Mouse (Mus musculus): ENCODE results near the gene Chrnb1.

Gene Chrnb1

DNA sequence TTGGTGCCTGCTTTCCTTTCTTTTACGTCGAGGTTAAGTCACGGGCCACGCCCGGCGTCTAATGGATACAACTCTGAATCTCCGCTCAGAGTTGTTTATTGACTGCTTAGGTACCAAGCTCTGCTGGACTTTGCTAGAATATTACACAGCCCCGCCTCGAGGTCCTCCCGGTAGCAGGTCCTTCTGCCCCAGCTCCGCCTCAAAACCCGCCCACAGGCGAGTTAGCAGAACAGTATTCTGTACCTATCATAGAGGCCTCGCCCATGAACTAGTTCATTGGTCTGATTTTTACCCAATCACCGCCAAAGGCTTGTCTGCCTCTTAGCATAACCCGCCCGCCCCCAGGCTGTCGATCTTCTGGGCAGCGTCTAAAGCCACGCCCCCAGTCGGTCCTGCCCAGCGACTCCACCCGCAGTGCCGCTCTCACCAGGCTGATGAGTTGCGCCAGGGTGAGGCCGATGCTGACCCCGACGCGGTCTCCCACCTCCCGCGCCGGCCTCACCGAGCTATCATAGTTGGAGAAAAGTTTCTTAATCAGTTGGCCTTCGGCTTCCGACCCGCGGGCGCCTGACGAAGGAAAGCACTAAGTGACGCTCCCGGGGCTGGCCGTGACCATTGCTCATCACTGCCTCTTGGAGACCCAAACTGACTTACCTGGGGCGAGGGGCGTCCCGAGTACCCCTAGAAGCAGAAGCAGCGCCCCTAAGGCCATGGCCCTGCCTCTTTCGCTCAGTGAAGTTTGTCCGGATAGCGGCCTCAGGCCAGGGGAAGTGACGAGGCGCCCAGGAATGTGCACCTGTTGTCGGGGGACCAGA is at the start of gene Chrnb1:
Gene Chrnb1, minus strand, starts transcription at position 776 of the 815 bp plus-strand sequence.
- peak; percentile 89 for DNase-seq (ENCODE audit: low read depth)

DNA sequence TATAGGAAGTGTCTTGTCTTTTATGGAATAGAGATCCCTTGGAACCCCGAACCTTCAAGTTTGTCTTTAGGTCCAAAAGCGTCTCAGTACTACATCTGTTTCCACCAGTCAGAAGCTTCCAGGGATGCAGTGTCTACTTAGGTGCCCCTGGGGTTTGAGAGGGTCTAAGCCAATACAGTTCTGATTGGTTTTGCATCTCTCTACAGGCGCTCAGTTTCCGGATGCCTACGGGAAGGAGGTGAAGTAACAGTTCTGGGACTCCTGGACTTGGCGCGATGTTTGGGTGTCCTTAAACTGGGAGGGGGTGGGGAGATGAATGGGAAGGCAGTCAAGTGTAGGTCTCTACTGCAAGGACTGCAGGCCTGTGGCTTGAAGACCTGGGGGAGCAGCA is 43.0 kb upstream of the Chrnb1 start:
- DNase-seq (ENCODE audit: low read depth): no peak

DNA sequence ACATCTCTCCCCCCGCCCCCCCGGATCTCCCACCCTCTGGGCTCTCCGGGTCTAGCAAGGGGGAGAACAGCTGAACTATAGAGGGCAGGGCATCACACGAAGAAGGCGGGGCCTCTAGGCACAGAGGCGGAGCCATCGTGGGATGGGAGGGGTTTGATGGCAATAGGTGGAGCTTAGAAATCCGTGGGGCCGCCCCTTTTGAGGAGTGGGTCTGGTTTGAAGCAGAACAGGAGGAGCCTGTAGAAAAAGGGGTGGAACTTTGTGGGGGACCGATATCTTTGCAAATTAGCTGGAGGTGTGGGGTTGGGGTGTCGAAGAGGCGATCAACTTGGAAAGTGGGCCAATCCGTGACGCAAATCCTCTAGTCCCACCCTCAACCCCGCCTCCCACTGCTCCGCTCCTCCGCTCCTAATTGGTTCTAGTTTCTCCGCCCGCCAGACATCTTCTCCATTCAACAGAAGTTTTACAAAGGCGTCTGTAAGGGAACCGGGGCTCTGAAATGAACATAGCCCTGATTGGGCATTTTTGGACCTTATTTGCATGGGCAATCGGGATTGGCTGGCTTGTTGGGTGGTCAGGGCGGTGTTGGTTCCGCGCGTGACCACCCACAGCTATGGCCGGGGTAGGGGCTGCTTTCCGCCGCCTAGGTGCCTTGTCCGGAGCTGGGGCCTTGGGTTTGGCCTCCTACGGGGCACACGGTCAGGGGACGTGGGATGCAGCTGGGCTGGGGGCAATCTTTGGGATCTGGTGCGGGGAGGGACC is 42.4 kb upstream of the Chrnb1 start, which contains the start of gene Tmem256:
Gene Tmem256, plus strand, starts transcription at position 563 of the 762 bp plus-strand sequence.
- DNase-seq (ENCODE audit: low read depth): peak; percentile 98

DNA sequence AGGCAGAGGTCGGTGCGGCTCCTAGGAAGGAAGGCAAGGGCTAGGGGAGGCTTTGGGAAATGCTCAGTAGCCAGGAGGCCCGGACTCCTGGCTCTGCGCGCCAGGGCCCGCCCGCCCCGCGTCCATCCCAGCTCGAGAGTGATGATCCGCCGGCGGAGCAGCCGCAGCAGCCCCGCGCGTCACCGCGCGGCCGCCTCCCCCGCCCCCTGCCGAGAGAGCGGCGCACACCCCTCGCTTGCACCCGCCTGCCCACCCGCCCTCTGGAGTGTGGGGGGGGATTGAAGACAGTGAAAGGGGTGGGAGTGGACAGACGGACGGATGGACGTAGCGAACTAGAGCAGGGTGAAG is 41.8 kb upstream of the Chrnb1 start, which contains the start of gene Nlgn2:
Gene Nlgn2, minus strand, starts transcription at position 181 of the 348 bp plus-strand sequence.
- DNase-seq (ENCODE audit: low read depth): peak; percentile 57

DNA sequence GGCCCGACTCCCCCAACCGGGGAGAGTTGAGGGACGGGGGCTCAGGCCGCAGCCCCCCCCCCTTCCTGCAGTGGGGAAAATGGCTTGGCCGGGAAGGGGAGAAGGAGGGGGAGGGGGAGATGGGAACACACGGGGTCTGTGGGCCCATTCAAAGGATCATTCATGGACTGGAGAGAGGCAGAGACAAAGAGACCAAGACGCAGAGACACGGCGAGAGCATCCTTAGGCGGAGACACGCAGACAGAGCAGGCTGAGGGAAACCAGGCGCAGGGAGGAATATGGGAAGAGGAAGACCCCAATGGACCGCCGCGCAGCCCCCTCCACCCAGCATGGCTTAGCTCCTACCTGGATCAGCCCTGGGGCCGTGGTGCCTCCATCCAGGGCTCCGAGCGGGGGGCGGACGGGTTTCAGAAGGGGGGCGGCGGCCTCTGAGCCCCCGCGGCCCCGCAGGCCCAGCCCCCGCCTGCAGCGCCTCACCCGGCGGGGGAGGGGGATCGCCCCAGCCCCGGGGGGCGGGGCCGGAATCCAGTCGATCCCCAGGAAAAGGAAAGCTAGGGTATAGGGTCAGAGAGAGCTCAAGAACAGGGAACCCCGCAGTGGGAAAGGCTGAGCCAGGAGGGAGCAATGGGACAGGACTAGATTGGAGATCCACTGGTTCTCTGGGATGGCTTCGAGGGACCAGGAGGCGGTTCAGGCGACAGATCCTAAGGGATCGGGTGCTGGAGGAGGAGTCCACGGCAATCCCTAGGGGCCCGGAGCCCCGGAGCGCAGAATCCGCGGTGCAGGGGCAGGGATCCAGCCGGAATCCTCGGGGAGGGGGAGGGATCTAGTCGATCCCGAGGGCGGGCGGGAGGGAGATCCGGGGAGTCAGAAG is 41.2 kb upstream of the Chrnb1 start:
- DNase-seq (ENCODE audit: low read depth): no peak

DNA sequence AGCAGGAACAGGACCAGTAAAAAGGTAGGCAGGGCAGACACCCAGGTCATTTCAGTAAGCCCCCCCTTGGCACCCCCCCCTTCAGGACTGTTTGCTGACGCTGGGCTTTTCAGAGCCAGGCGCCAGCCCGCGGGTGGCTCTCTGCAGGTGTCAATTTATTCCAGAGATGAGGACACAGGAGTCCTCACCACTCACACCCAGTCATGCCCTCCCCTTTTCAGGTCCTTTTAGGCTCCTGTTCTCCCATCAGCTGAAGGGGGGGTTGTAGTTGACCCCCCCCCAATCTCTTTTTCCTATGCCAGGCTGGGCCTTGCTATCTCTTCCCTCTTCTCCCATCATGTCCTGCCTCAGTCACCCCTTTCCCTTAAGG is 40.2 kb upstream of the Chrnb1 start:
- DNase-seq (ENCODE audit: low read depth): no peak

DNA sequence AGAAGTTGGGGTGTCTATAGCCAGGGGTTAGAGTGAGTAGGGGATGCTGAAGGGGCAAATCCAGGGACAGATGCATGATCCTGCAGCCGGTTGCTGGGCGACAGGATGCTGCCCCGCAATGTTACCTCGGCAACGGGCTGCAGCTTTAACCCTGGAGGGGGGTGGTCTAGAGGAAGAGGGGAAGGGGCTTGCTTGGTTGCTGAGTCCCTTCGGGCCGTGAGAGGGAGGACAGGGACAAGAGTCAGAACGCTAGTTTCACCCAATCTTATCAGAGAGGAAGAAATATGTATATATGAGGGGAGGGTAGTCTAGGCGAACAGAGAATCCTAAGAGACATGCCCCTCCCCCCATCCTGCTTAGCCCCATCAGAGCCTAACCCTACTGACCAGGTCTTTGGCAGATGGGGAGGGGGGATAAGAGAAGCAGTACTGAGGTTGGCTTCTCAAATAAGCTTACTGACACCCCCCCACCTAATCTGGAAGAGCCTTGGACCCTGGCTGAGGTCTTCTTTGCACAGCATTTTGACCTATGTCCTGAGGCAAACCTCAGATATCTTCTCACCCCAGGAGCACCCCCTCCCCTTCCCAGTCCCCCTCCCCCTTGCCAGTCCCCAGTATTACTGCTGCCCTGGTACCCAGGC is 39.7 kb upstream of the Chrnb1 start:
- DNase-seq (ENCODE audit: low read depth): no peak

DNA sequence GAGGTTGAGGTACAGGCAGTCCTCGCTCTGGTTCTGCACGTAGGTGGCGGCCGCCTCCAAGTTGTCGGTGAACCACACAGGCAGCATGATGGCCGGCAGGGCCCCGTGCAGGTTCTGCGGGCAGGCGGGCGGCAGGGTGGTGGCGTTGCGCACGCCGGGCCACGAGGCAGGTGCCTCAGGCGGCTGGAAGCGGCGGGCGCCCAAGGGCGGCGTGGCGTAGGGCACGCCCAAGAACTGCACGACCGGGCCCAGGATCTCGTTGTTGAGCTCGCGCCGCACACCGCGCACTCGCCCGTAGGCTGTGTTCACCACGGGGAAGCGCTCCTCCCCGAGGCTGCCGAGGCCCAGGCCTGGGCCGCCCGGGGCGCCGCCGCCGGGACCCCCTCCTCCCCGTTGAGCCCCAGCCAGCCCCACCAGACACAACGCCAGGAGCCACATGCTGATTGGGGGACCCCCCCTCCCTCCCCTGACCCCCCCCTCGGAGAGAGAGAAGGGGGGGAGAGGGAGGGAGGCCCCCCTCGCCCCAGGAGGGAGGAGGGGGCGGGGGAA is 38.3 kb upstream of the Chrnb1 start:
- DNase-seq (ENCODE audit: low read depth): no peak

DNA sequence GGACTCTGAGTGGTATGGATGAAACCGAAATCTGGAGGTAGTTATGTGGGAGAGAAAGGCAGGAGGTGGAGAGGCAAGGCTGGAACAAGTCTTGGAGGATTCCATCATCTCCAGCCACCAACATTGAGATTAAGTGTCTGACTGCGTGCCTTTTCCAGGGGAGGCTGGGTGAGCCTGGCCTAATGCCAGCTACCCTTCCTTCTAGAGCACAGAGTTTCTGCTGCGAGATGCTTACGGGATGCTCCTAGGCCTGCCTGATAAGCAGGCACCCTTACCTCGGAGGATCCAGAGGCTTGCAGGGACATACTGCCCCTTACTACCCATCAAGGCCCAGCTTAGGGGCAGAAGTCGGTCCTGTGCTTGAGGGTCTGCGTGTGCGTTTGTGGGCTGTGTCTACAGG is 37.8 kb upstream of the Chrnb1 start:
- no peak for DNase-seq (ENCODE audit: low read depth)

DNA sequence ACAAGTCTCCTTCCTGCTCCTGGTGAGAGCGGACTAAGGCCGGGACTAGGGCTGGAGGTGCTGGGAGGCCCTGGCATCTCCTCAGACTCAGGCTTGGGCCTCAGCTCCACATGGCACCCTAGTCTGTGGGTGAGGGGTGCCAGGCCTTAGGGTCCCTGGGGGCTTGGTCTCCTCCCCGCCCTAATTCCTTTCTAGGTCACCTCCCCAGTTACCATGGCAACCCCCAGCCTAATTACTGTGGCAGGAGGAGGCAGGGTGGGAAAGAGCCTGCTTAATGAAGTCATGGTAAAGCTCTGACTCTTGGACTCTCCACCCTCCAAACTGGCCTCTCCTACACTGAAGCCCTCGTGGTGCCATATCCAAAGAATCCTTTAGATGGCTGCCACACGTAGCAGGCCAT is 33.1 kb upstream of the Chrnb1 start:
- no peak for DNase-seq (ENCODE audit: low read depth)

DNA sequence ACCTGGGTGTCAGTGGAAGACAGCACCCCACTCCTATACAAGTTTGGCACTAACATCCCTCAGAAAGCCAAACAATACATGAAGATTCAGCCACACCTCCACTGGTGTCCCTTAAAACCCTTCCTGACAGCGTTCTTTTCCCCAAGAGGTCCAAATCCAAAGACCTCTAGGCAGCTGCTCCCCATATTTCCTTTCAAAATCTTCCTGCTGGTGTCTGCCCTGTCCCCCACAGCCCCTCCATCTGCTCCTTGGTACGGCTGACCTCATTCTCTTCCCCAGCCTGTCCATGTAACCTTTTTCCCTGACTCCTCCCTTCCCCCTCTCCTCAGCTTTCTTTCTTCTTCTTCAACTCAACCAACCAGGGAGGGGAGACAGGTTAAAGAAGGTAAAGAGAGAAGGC is 27.7 kb upstream of the Chrnb1 start:
- no peak for DNase-seq (ENCODE audit: low read depth)

DNA sequence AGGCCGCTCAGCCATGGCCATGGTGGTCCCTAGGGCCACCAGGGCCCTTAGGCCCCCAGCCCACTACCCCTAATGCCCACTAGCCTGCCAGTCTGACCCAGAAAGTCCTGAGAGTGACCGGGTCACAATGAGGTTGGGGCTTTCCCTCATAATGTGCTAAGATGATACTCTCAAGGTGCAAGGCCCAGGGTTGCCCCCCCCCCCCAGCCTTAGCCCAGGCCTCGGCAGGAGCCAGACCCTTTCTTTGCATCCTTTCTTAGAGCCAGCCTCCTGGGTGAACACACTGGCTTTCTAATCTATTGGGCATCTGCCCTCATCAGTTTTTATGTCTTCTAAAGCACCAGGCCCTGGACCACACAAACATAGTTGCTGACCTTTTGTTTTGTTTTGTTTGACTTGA is 26.3 kb upstream of the Chrnb1 start, which contains the start of gene Spem1:
Gene Spem1, minus strand, starts transcription at position 101 of the 400 bp plus-strand sequence.
- no peak for DNase-seq (ENCODE audit: low read depth)

DNA sequence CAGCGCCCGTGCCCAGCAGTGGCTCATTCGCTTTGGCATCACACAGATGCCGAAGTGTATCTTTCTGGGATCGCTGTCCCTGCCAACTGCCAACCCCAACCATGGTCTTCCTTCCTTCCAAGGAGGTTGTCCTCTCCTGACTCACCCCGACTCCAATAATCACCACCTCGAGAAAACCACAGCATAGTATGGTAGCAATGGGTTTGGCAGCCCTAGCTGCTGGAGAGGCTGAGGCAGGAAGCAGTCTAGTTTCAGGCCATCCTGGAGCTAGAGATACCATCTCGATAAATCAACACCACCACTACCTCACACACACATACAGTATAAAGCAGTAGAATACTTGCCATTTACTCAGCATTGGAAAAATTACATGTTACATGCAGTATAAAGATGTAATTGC is 23.1 kb upstream of the Chrnb1 start:
- no peak for DNase-seq (ENCODE audit: low read depth)

DNA sequence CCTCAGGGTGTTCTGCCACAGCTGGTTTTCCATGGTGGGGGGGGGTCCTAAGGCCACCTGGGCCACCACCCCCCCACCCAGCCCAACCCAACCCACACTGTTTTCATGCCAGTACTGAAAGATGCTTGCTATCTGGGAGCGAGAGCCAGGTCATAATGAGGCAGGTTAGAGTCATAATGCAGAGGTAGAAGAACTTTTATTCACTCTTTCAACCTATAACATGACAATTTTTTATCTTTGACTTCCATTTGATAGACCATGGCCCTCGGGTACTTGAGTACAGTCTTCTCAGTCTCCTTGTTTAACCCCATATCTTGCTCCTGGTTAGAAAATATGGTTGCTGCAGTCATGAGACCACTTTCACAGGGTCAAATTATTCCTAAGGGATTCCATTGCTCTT is 22.6 kb upstream of the Chrnb1 start, which contains the start of gene Spem2:
Gene Spem2, minus strand, starts transcription at position 101 of the 400 bp plus-strand sequence.
- no peak for DNase-seq (ENCODE audit: low read depth)

DNA sequence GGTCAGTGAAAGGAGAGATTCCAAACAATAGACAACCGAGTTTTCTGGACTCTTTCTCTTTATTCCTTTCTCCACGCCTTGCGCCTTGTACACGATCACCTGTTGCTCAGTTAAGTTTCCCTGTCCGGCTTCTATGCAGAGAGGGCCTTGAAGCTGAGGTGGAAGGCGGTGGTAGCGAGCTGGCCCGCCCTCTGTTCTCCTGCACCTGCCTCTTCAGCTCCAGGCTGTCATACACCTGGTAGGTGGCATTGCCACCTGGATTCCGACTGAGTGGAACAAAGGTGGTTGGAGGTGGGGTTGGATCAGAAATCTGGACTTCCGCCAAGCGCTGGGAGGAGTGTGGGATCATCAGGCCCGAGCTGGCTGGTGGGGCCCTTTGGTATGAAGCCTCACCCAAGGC is 20.8 kb upstream of the Chrnb1 start:
- no peak for DNase-seq (ENCODE audit: low read depth)

DNA sequence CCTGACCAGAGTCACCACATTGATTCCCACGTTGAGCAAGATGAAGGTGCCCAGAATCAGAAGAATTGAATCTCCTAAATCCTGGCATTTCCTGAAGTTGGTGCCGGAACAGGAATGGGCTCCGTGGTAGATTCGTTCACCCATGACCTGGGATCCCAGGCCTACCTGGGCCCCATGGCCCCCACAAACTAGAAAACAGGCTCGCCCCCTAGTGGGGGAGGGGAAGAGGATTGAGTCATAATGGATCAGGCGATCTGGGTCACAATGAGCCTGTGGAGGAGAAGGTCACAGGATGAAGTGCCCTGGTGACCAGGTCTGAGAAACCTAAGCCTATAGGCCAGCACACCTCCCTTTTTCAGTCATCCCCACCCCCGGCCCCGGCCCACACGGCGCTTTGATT is 19.4 kb upstream of the Chrnb1 start, which contains the start of gene Gm39566:
Gene Gm39566, minus strand, starts transcription at position 144 of the 400 bp plus-strand sequence.
- no peak for DNase-seq (ENCODE audit: low read depth)

DNA sequence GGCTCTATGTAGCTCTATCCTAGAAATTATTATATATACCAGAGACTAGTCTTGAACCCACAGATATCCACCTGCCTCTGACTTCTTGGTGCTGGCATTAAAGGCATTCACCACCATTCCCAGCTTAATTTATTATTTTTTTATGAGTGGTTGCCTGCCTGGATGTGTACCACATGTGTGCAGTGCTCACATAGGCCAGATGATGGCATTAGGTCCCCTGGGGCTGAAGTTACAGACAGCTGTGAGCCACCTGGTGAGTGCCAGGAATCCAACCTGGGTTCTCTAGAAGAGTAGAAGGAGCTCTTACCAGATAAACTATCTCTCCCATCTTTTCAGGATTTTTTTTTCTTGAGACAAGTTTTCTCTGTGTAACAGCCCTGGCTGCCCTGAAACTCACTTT is 14.5 kb upstream of the Chrnb1 start:
- DNase-seq (ENCODE audit: low read depth): no peak

DNA sequence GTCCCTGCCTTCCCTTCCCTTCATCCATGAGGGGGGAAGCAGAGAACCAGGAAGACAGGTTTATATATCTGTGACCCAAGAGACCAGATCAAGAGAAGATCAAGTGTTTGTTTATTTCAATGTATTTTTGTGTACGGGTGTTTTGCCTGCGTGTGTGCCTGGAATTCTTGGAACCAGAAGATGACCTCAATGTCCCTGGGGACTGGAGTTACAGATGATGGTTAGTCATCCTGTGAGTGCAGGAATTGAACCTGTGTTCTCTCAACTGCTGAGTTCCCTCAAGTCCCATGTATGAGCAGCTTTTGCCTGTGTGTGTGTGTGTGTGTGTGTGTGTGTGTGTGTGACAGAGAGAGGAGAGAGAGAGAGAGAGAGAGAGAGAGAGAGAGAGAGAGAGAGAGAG is 11.9 kb upstream of the Chrnb1 start:
- DNase-seq (ENCODE audit: low read depth): no peak

DNA sequence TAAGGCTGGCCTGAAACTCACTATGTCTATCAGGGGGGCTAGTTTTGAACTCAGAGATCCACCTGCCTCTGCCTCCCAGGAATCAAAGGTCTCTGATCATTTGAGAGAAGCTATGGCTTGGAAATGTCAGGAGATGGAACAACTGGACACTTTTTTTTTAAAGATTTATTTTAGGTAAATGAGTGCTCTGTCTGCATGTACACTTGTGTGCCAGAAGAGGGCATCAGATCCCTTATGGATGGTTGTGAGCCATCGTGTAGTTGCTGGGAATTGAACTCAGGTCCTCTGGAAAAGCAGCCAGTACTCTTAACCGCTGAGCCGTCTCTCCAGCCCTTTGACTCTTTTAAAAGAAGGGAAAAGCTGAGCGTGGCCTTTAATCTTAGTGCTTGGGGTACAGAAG is 10.6 kb upstream of the Chrnb1 start:
- DNase-seq (ENCODE audit: low read depth): no peak

DNA sequence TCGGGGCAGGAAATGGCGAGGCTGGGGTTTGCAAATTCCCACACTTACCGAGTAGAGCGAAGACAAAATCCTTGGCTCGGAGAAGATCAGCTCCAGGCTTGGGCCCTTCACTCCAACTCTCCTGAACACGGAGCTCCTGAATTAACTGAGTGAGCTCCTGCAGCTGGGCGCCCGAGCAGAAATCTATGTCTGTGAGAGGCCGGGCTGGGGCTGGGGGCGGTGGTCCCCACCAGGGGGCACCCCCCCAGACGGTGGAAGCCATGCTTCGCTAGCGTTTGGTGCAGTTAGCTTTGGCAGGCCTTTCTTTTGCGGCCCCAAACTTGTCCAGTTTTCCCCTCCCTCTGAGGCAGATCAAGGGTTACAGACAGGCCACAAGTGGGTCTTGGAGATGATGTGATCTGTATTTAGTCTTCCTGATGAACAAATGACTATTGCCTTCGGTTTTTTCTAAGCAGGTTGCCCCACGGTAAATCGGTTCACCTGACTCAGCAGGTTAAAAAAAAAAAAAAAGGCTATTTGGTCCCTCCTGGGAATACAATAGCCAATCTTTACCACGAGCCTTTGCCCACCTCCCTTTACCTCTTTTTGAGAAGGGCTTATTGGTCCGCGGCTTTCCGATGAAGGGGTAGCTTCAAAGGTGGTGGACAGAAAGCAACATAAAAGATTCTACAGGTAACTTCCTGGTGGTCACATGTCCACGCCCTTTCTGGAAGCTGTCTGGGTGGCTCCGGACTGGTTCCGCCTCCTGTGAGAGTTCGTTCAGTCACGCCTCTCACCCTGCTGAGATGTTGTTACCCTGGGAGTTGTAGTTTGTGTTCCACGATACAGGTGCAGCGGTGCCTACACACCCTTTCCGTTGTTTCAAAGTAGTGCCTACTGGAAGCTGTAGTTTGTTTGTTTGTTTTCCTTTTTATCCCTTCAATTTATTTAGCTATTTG is 9.5 kb upstream of the Chrnb1 start, which contains the start of gene Tmem102:
Gene Tmem102, minus strand, starts transcription at position 653 of the 938 bp plus-strand sequence.
- DNase-seq (ENCODE audit: low read depth): no peak
